Mouse (Mus musculus) left cerebral cortex, adult 8-10 months (tissue): ENCODE measurements at regions not wholly inside any gene's neighbourhood (a gene's known extent, or its start where the extent isn't known, plus 50 kb on each side); places are given as distances from the start of the nearest gene placed in this dataset.
A peak's percentile ranks its signal among the peaks of the same experiment; 100 is the strongest.

ENCODE experiments used
- DNase-seq, 2 experiments: peaks; one replicate each; pipeline ENCODE4 v3.0.0; 2022; ENCODE audit warnings: low spot score in 2 of 2

GRCm38 (mm10) chr16:69515122-69515521, 348.4 kb downstream of the Speer2 start:
- DNase-seq: no peak

GRCm38 (mm10) chr16:69477317-69477716, 386.2 kb downstream of the Speer2 start:
- DNase-seq: no peak

- peak; percentile 12 to 15 for DNase-seq
These were observed 394.3 kb downstream of the Speer2 start for GRCm38 (mm10) chr16:69469024-69469780.

- no peak for DNase-seq
These were observed 404.4 kb downstream of the Speer2 start for GRCm38 (mm10) chr16:69459171-69459570.

- DNase-seq: no peak
These were observed 438.6 kb downstream of the Speer2 start for GRCm38 (mm10) chr16:69424661-69425634.
